Mouse (Mus musculus) liver, postnatal 0 days (tissue): ENCODE results near the gene Zfp423.

ENCODE experiments used
- CTCF ChIP-seq: sonication (generic); IDR thresholded peaks from 2 replicates; pipeline ENCODE4 v1.5.1; 2016; ENCODE audit warnings: antibody characterized with exemption, low read depth
- EP300 ChIP-seq: IDR thresholded peaks from 2 replicates; pipeline ENCODE4 v1.6.1; 2016; ENCODE audit warnings: antibody characterized with exemption, low read depth, mild to moderate bottlenecking

DNA sequence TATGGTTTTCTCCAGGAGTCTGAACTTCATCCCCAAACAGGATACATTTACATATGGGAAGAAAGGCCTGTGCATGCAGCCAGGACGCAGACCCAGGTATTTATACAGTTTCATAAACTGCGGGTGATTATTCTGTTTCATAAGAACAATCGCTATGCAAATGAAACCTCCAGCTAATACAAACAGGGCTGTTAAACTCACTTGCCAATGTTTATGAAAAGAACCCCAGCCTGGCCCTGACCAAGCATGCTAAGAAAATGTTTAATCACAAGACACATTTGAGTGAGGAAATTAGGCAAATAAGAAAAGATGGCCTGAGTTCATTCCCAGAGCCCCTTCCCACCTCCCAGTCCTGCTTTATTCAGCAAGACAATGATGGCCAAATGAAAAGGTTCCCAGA, 22.2 kb downstream of the Zfp423 start:
- TF ChIP-seq CTCF, result no peak
- no peak for TF ChIP-seq EP300
